Mouse (Mus musculus): ENCODE data around the gene Ddc. TPM values are rescaled to one million over a fixed set of nuclear protein-coding genes. Genes with fewer than 3 reads are reported as not detected.

Gene Ddc
- polyA plus RNA-seq, 1 experiment = 0.19 TPM

DNA sequence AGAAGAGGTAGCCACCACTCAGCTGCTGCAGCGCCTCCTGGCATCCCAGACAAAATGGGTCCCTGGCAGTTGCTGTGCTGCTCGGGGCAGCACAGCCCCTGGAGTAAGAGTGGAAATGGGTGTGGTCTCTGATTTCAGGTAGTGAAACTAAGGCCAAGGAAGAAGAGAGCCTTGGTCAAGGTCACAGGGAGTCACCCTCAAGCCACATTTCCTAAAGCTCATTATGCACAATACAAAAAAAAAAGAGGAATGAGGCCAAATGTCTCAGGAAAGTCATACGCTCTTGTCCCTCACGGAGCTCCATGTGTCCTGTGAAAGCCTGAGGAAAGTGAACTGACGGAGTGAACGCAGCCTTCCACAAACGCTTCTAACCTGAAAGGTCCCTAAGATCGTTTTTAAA is 116.2 kb downstream of the Ddc start:
- Histone ChIP-seq H3K4me1 (ENCODE audit: control insufficient read depth, insufficient read depth, low read length) (no peaks in the 10 kb centered on the region), H3K27ac (ENCODE audit: control insufficient read depth, insufficient read depth, low read depth, low read length) (no peak overlapping the region), H3K27me3 (ENCODE audit: control insufficient read depth, insufficient read depth, low read length) (no peaks in the 10 kb centered on the region), H3K4me3 (ENCODE audit: control insufficient read depth, low read depth, low read length) (no peak overlapping the region), H3K36me3 (ENCODE audit: control insufficient read depth, insufficient read depth, low read length) (no peaks in the 10 kb centered on the region)
- TF ChIP-seq POLR2A (IDR thresholded peaks at IDR 0.05; ENCODE audit: control insufficient read depth, low read depth, low read length) = no peak
- no peak for TF ChIP-seq CTCF (IDR thresholded peaks at IDR 0.05; ENCODE audit: control insufficient read depth, insufficient read depth, insufficient replicate concordance, low read depth, low read length)

- no peaks in the 10 kb centered on the region for H3K36me3 ChIP-seq (ENCODE audit: control insufficient read depth, insufficient read depth, low read length)
- no peaks in the 10 kb centered on the region for H3K27me3 ChIP-seq (ENCODE audit: control insufficient read depth, insufficient read depth, low read length)
- no peak overlapping the region for H3K4me3 ChIP-seq (ENCODE audit: control insufficient read depth, low read depth, low read length)
- TF ChIP-seq POLR2A (IDR thresholded peaks at IDR 0.05; ENCODE audit: control insufficient read depth, low read depth, low read length) (no peak), CTCF (IDR thresholded peaks at IDR 0.05; ENCODE audit: control insufficient read depth, insufficient read depth, insufficient replicate concordance, low read depth, low read length) (no peak)
- no peak overlapping the region for H3K27ac ChIP-seq (ENCODE audit: control insufficient read depth, insufficient read depth, low read depth, low read length)
- H3K4me1 ChIP-seq (ENCODE audit: control insufficient read depth, insufficient read depth, low read length) = no peaks in the 10 kb centered on the region
Measured at GRCm38 (mm10) chr11:11778345-11778744, 119.6 kb downstream of the Ddc start.

GRCm38 (mm10) chr11:11777796-11778195 is 120.1 kb downstream of the Ddc start:
- Histone ChIP-seq H3K27me3 (ENCODE audit: control insufficient read depth, insufficient read depth, low read length) (no peaks in the 10 kb centered on the region), H3K4me3 (ENCODE audit: control insufficient read depth, low read depth, low read length) (no peak overlapping the region), H3K27ac (ENCODE audit: control insufficient read depth, insufficient read depth, low read depth, low read length) (no peak overlapping the region), H3K36me3 (ENCODE audit: control insufficient read depth, insufficient read depth, low read length) (no peaks in the 10 kb centered on the region), H3K4me1 (ENCODE audit: control insufficient read depth, insufficient read depth, low read length) (no peaks in the 10 kb centered on the region)
- TF ChIP-seq POLR2A (IDR thresholded peaks at IDR 0.05; ENCODE audit: control insufficient read depth, low read depth, low read length) = no peak
- TF ChIP-seq CTCF (IDR thresholded peaks at IDR 0.05; ENCODE audit: control insufficient read depth, insufficient read depth, insufficient replicate concordance, low read depth, low read length) = no peak

DNA sequence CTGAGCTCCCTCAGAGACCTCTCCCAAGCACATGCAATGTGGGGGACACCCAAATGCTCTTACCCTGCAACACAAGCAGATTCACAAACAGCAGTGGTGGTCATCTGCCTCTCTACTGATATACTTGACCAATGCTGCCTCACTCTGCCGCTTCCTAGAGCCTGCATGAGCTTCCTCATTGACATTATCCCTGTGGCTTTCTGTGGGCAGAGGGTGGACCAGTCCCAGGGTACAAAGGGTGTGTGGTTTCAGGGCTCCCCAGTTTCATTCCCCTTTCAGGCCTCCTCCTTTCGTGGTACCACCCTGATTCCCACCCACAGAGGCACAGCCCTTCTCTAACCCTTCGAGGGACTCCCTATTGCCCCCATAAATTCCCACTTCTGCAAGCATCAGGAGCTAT is 120.7 kb downstream of the Ddc start:
- no peaks in the 10 kb centered on the region for H3K4me1 ChIP-seq (ENCODE audit: control insufficient read depth, insufficient read depth, low read length)

DNA sequence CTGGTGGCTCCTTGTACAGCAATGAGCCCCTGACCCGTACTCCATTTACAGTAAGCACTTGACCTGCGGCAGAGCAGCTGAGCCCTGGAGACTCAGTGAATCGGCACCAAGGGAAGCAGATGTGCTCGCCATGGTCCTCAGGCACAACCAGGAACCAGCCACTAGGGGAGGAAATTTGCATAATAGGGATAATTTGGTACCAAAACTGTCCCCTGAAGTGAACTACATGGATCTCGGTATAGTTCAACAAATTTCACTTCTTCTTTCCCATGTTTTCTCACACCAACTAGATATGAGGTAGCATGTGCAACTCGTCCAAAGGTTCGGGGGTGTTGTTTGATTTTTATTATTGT is 121.1 kb downstream of the Ddc start:
- TF ChIP-seq POLR2A (IDR thresholded peaks at IDR 0.05; ENCODE audit: control insufficient read depth, low read depth, low read length) (no peak), CTCF (IDR thresholded peaks at IDR 0.05; ENCODE audit: control insufficient read depth, insufficient read depth, insufficient replicate concordance, low read depth, low read length) (no peak)
- Histone ChIP-seq H3K36me3 (ENCODE audit: control insufficient read depth, insufficient read depth, low read length) (no peaks in the 10 kb centered on the region), H3K27ac (ENCODE audit: control insufficient read depth, insufficient read depth, low read depth, low read length) (no peak overlapping the region)

More for the DNA sequence above, 120.7 kb downstream of the Ddc start:
- no peaks in the 10 kb centered on the region for H3K36me3 ChIP-seq (ENCODE audit: control insufficient read depth, insufficient read depth, low read length)
- no peak overlapping the region for H3K27ac ChIP-seq (ENCODE audit: control insufficient read depth, insufficient read depth, low read depth, low read length)
- H3K27me3 ChIP-seq (ENCODE audit: control insufficient read depth, insufficient read depth, low read length) = no peaks in the 10 kb centered on the region
- no peak overlapping the region for H3K4me3 ChIP-seq (ENCODE audit: control insufficient read depth, low read depth, low read length)
- TF ChIP-seq POLR2A (IDR thresholded peaks at IDR 0.05; ENCODE audit: control insufficient read depth, low read depth, low read length) (no peak), CTCF (IDR thresholded peaks at IDR 0.05; ENCODE audit: control insufficient read depth, insufficient read depth, insufficient replicate concordance, low read depth, low read length) (no peak)

GRCm38 (mm10) chr11:11776071-11776821 is 121.7 kb downstream of the Ddc start:
- Histone ChIP-seq H3K27ac (ENCODE audit: control insufficient read depth, insufficient read depth, low read depth, low read length) (no peak overlapping the region), H3K4me1 (ENCODE audit: control insufficient read depth, insufficient read depth, low read length) (no peaks in the 10 kb centered on the region), H3K4me3 (ENCODE audit: control insufficient read depth, low read depth, low read length) (no peak overlapping the region), H3K36me3 (ENCODE audit: control insufficient read depth, insufficient read depth, low read length) (no peaks in the 10 kb centered on the region), H3K27me3 (ENCODE audit: control insufficient read depth, insufficient read depth, low read length) (no peaks in the 10 kb centered on the region)
- TF ChIP-seq POLR2A (IDR thresholded peaks at IDR 0.05; ENCODE audit: control insufficient read depth, low read depth, low read length) (no peak), CTCF (IDR thresholded peaks at IDR 0.05; ENCODE audit: control insufficient read depth, insufficient read depth, insufficient replicate concordance, low read depth, low read length) (no peak)

More for the DNA sequence above, 121.1 kb downstream of the Ddc start:
- H3K27me3 ChIP-seq (ENCODE audit: control insufficient read depth, insufficient read depth, low read length) = no peaks in the 10 kb centered on the region
- no peak overlapping the region for H3K4me3 ChIP-seq (ENCODE audit: control insufficient read depth, low read depth, low read length)
- H3K4me1 ChIP-seq (ENCODE audit: control insufficient read depth, insufficient read depth, low read length) = no peaks in the 10 kb centered on the region

DNA sequence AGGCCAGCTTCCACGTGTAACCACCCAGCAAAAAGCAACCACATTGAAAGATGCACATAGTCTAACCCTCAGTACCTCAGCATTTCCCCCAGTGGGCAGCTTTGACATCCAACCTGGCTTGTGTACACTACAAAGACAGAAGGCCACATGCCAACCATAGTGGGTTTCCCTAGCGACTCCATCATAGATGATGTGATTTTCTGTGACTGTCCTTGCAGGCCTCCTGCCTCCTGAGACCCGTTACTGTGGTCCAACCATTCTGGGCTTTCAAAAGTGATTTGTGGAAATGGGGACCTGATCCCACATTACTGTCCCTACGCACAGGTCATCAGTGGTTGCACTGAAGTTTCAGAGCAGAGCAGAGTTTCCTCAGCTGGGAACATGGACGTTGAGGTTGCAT is 123.1 kb downstream of the Ddc start:
- Histone ChIP-seq H3K27ac (ENCODE audit: control insufficient read depth, insufficient read depth, low read depth, low read length) (no peak overlapping the region), H3K27me3 (ENCODE audit: control insufficient read depth, insufficient read depth, low read length) (no peaks in the 10 kb centered on the region), H3K4me3 (ENCODE audit: control insufficient read depth, low read depth, low read length) (no peak overlapping the region), H3K4me1 (ENCODE audit: control insufficient read depth, insufficient read depth, low read length) (no peaks in the 10 kb centered on the region), H3K36me3 (ENCODE audit: control insufficient read depth, insufficient read depth, low read length) (no peaks in the 10 kb centered on the region)
- TF ChIP-seq POLR2A (IDR thresholded peaks at IDR 0.05; ENCODE audit: control insufficient read depth, low read depth, low read length) (no peak), CTCF (IDR thresholded peaks at IDR 0.05; ENCODE audit: control insufficient read depth, insufficient read depth, insufficient replicate concordance, low read depth, low read length) (no peak)
